In the genomic region with DNA sequence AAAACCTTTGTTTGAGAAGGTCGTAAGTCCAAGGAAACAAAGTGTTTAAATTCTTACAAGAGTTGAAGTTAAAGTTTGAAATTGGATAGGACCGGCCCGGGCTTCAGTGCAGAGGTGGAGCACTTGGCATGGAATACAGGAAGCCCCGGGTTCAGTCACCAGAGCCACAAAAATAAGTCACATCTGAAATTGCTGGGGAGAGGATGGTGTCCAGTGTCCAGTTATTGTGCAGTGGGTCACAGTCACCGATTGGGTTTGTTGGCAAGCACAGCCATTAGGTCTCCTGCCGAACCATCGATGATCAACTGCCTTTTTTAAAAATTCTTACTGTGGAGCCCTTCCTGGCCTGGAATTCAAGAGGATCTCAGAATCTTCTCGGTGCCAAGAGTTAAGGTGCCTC, we compare ENCODE assay signal across 7 mouse cellular contexts. TPM values are rescaled to one million over a fixed set of nuclear protein-coding genes. Genes with fewer than 3 reads are reported as not detected.
DNase-seq lines count a peak whose midpoint lies in the region; ATAC-seq and TF ChIP-seq lines count a peak whose summit lies in the region.

No protein-coding gene starts in this region.

- no peaks in the 10 kb centered on the region for H3K36me3 ChIP-seq in lung, postnatal 0 days (ENCODE audit: insufficient read depth, low read length)
- H3K36me3 ChIP-seq in forebrain, embryonic 11.5 days (ENCODE audit: control insufficient read depth, insufficient read depth, low read length), result peaks cover 4% of the 10 kb centered on the region; the same call in 1 of the 2 replicates

- H3K9ac ChIP-seq in lung, postnatal 0 days (replicated peaks; ENCODE audit: low read depth), result 0 out of 2 replicates have a peak overlapping the region, but pooled peaks have one; percentile 5
- H3K9ac ChIP-seq in forebrain, embryonic 11.5 days (ENCODE audit: low read length), result peak overlapping the region; percentile 98

- DNase-seq in lung, postnatal 0 days (ENCODE audit: low spot score), result peak; percentile 23
- DNase-seq in lung, postnatal 36 days, result no peak
- DNase-seq in forebrain, embryonic 11.5 days (ENCODE audit: low spot score), result no peak
- DNase-seq in kidney, postnatal 10 days, result peak; percentile 25
- no peak for DNase-seq in frontal cortex, postnatal 10 days (ENCODE audit: low spot score in 2 of 2)
- DNase-seq in right cerebral cortex, adult 18-20 months, result no peak

- peak overlapping the region; percentile 5; the same call in 1 of the 2 replicates for H3K27ac ChIP-seq in lung, postnatal 0 days (ENCODE audit: low read length)
- H3K27ac ChIP-seq in forebrain, embryonic 11.5 days (ENCODE audit: low read depth, low read length), result no peak overlapping the region
- H3K27ac ChIP-seq in olfactory bulb, adult 2 months (ENCODE audit: insufficient read depth, low read depth, low read length), result no peak overlapping the region

- no peak for ATAC-seq in lung, postnatal 0 days
- no peak for ATAC-seq in forebrain, embryonic 11.5 days (replicated peaks; ENCODE audit: low FRiP score)

- H3K4me2 ChIP-seq in lung, postnatal 0 days (replicated peaks; ENCODE audit: low read depth, low read length), result peak overlapping the region; percentile 94
- peak overlapping the region; percentile 74 for H3K4me2 ChIP-seq in forebrain, embryonic 11.5 days (ENCODE audit: low read depth, low read length, severe bottlenecking)

- peak overlapping the region; percentile 92 for H3K4me3 ChIP-seq in lung, postnatal 0 days (ENCODE audit: low read depth, low read length)
- peak overlapping the region; percentile 97 for H3K4me3 ChIP-seq in forebrain, embryonic 11.5 days (ENCODE audit: low read depth, low read length)
- H3K4me3 ChIP-seq in olfactory bulb, adult 2 months (ENCODE audit: insufficient read depth, low read depth, low read length), result peak overlapping the region; percentile 28

- no peaks in the 10 kb centered on the region for H3K27me3 ChIP-seq in lung, postnatal 0 days (replicated peaks; ENCODE audit: insufficient read depth, low read length)
- H3K27me3 ChIP-seq in forebrain, embryonic 11.5 days (ENCODE audit: control insufficient read depth, insufficient read depth, low read length), result no peaks in the 10 kb centered on the region

- no peaks in the 10 kb centered on the region for H3K9me3 ChIP-seq in lung, postnatal 0 days (ENCODE audit: low read length)
- H3K9me3 ChIP-seq in forebrain, embryonic 11.5 days (ENCODE audit: control insufficient read depth, low read length), result no peaks in the 10 kb centered on the region

- no peak for TF ChIP-seq CTCF in lung, postnatal 0 days (IDR thresholded peaks at IDR 0.05)
- TF ChIP-seq CTCF in olfactory bulb, adult 2 months (IDR thresholded peaks at IDR 0.05; ENCODE audit: insufficient read depth, low read depth, low read length), result no peak

- 0 out of 2 replicates have a peak, but pooled peaks cover 7% of the 10 kb centered on the region for H3K4me1 ChIP-seq in lung, postnatal 0 days (ENCODE audit: insufficient read depth, low read depth, low read length)
- H3K4me1 ChIP-seq in forebrain, embryonic 11.5 days (replicated peaks; ENCODE audit: control insufficient read depth, insufficient read depth, low read length), result peaks cover 13% of the 10 kb centered on the region; the same call in 1 of the 2 replicates
- peaks cover 10% of the 10 kb centered on the region; the same call in 1 of the 2 replicates for H3K4me1 ChIP-seq in olfactory bulb, adult 2 months (ENCODE audit: control insufficient read depth, insufficient read depth, low read length)

- 15% methylated on average over 8 of the region's 8 CpGs for WGBS in lung, postnatal 0 days
- WGBS in forebrain, embryonic 11.5 days, result 68% methylated on average over 8 of the region's 8 CpGs
- WGBS in olfactory bulb, adult 2 months, result 29% methylated on average over 8 of the region's 8 CpGs

- no peak for TF ChIP-seq EP300 in lung, postnatal 0 days (IDR thresholded peaks at IDR 0.05)

- TF ChIP-seq POLR2A in olfactory bulb, adult 2 months (IDR thresholded peaks at IDR 0.05; ENCODE audit: insufficient read depth, low read depth, low read length), result no peak

RNA-seq across cellular contexts. Expression of a gene that starts 1.3 kb away (rescaled TPM):
- 47.7 and 52.5 TPM in 2 replicates for polyA plus RNA-seq in lung, postnatal 0 days (2015; fragmentation: Nextera tagmentation; extraction: Ambion mirVana)
- polyA plus RNA-seq in forebrain, embryonic 11.5 days (2014; fragmentation: Nextera tagmentation; extraction: Ambion mirVana), result 267 and 273 TPM in 2 replicates
- 68.2 and 75.3 TPM in 2 replicates for polyA plus RNA-seq in olfactory bulb, adult 2 months (2012; ENCODE audit: insufficient read depth, insufficient read length, low replicate concordance, missing spikeins)

RNA-seq across cellular contexts. Expression of a gene that starts 9.7 kb away (rescaled TPM):
- polyA plus RNA-seq in lung, postnatal 0 days (2015; fragmentation: Nextera tagmentation; extraction: Ambion mirVana), result 440 and 498 TPM in 2 replicates
- 209 and 211 TPM in 2 replicates for polyA plus RNA-seq in forebrain, embryonic 11.5 days (2014; fragmentation: Nextera tagmentation; extraction: Ambion mirVana)
- polyA plus RNA-seq in olfactory bulb, adult 2 months (2012; ENCODE audit: insufficient read depth, insufficient read length, low replicate concordance, missing spikeins), result not detected in 2 replicates

RNA-seq across cellular contexts. Expression of a gene that starts 47.8 kb away (rescaled TPM):
- polyA plus RNA-seq in lung, postnatal 0 days (2015; fragmentation: Nextera tagmentation; extraction: Ambion mirVana), result 3,302 and 3,486 TPM in 2 replicates
- polyA plus RNA-seq in forebrain, embryonic 11.5 days (2014; fragmentation: Nextera tagmentation; extraction: Ambion mirVana), result 348 and 407 TPM in 2 replicates
- polyA plus RNA-seq in olfactory bulb, adult 2 months (2012; ENCODE audit: insufficient read depth, insufficient read length, low replicate concordance, missing spikeins), result 225 and 437 TPM in 2 replicates

Comparison
In these comparisons a context has a peak if more than half of its experiments do, and no peak if none do; other contexts are left out.
1. DNase-seq: peak in lung, postnatal 0 days (single experiment) and kidney, postnatal 10 days (single experiment); none in lung, postnatal 36 days (single experiment), forebrain, embryonic 11.5 days (single experiment), frontal cortex, postnatal 10 days (0 of 2) and right cerebral cortex, adult 18-20 months (single experiment).
2. H3K4me3 ChIP-seq: peak in every context shown above with its lines; median percentile 97 in forebrain, embryonic 11.5 days; 92 in lung, postnatal 0 days; 28 in olfactory bulb, adult 2 months.